Mouse (Mus musculus) erythroblast, adult 5-6 weeks (primary cell): ENCODE results near the gene Rln3. TPM values are rescaled to one million over a fixed set of nuclear protein-coding genes. Genes with fewer than 3 reads are reported as not detected.
A peak's percentile ranks its signal among the peaks of the same experiment; 100 is the strongest.

ENCODE experiments used
- ATAC-seq: replicated peaks from 2 replicates; pipeline ENCODE4 v1.8.0; 2016; ENCODE audit warnings: moderate number of reproducible peaks, mild to moderate bottlenecking, moderate TSS enrichment, inconsistent platforms; ENCODE audit not compliant: poor library complexity, low FRiP score, severe bottlenecking
- total RNA-seq, 2 experiments: library from RNA; stranded (forward) in 1 of 2; stranded (reverse) in 1 of 2; fragments of 150-400 nt in 1 of 2; fragments of 200-764, 138-1000 nt in 1 of 2; gene quantifications; 2 replicates each; pipeline versions ENCODE4 v1.2.3 to v1.2.4; 2015 to 2017; ENCODE audit warnings: low replicate concordance in 2 of 2

The Rln3 gene
- total RNA-seq (2015; ENCODE audit: low replicate concordance) (not detected in 2 replicates), total RNA-seq (2017; ENCODE audit: low replicate concordance) (not detected in 2 replicates)

GRCm38 (mm10) chr8:84044900-84045299 is at the start of gene Rln3:
Rln3 (minus strand) TSS chr8:84045000.
- no peak for ATAC-seq

GRCm38 (mm10) chr8:84090585-84090984 is 45.8 kb upstream of the Rln3 start:
- no peak for ATAC-seq

- no peak for ATAC-seq
Observed at GRCm38 (mm10) chr8:84089277-84089676, 44.5 kb upstream of the Rln3 start.

GRCm38 (mm10) chr8:84087821-84088220 is 43.0 kb upstream of the Rln3 start:
- ATAC-seq = no peak

- no peak for ATAC-seq
Observed at GRCm38 (mm10) chr8:84087156-84087555, 42.4 kb upstream of the Rln3 start.

GRCm38 (mm10) chr8:84084341-84085115 is 39.7 kb upstream of the Rln3 start:
- no peak for ATAC-seq

- ATAC-seq = no peak
Observed at GRCm38 (mm10) chr8:84083829-84084241, 39.0 kb upstream of the Rln3 start.

- no peak for ATAC-seq
Observed at GRCm38 (mm10) chr8:84079206-84079605, 34.4 kb upstream of the Rln3 start.

GRCm38 (mm10) chr8:84076849-84077248 is 32.0 kb upstream of the Rln3 start:
- no peak for ATAC-seq

- no peak for ATAC-seq
Observed at GRCm38 (mm10) chr8:84076412-84076811, 31.6 kb upstream of the Rln3 start.

GRCm38 (mm10) chr8:84073230-84073976 is 28.6 kb upstream of the Rln3 start:
- no peak for ATAC-seq

GRCm38 (mm10) chr8:84072321-84072720 is 27.5 kb upstream of the Rln3 start:
- ATAC-seq = no peak

GRCm38 (mm10) chr8:84071921-84072320 is 27.1 kb upstream of the Rln3 start:
- no peak for ATAC-seq

GRCm38 (mm10) chr8:84070667-84071066 is 25.9 kb upstream of the Rln3 start:
- no peak for ATAC-seq

GRCm38 (mm10) chr8:84070241-84070640 is 25.4 kb upstream of the Rln3 start:
- no peak for ATAC-seq

- ATAC-seq = no peak
Observed at GRCm38 (mm10) chr8:84069750-84070149, 24.9 kb upstream of the Rln3 start.

- no peak for ATAC-seq
Observed at GRCm38 (mm10) chr8:84069169-84069568, 24.4 kb upstream of the Rln3 start.

- no peak for ATAC-seq
Observed at GRCm38 (mm10) chr8:84068316-84069035, 23.7 kb upstream of the Rln3 start.

- no peak for ATAC-seq
Observed at GRCm38 (mm10) chr8:84067911-84068310, 23.1 kb upstream of the Rln3 start.

- peak; percentile 77 for ATAC-seq
Observed at GRCm38 (mm10) chr8:84067047-84067573, 22.3 kb upstream of the Rln3 start.
